13 mouse cellular contexts compared by ENCODE assay signal in genomic region chr11:24099215-24099614, GRCm38 (mm10). TPM values are rescaled to one million over a fixed set of nuclear protein-coding genes. Genes with fewer than 3 reads are reported as not detected.
DNase-seq lines count a peak whose midpoint lies in the region; ATAC-seq and TF ChIP-seq lines count a peak whose summit lies in the region.
"Had no signal": no experiment of that assay in that cellular context is flagged by ENCODE, and none has a peak within 500 bp of the region (broad histone marks: within the 10 kb centered on the region; RNA-seq: fewer than 3 reads in every experiment).

No protein-coding gene starts in this region.

- WGBS in hindbrain, embryonic 13.5 days = 79% methylated on average over 10 of the region's 10 CpGs
- 62% methylated on average over 10 of the region's 10 CpGs for WGBS in liver, embryonic 16.5 days (ENCODE audit: insufficient replicate concordance)

- peak overlapping the region; percentile 48; the same call in 1 of the 2 replicates for H3K27ac ChIP-seq in hindbrain, embryonic 13.5 days
- H3K27ac ChIP-seq in liver, embryonic 16.5 days (ENCODE audit: low read length) = peak overlapping the region; percentile 2; the same call in 1 of the 2 replicates

- no peaks in the 10 kb centered on the region for H3K27me3 ChIP-seq in G1E (ENCODE audit: insufficient read depth, low read length)
- H3K27me3 ChIP-seq in hindbrain, embryonic 13.5 days = no peaks in the 10 kb centered on the region
- no peaks in the 10 kb centered on the region for H3K27me3 ChIP-seq in liver, embryonic 16.5 days (ENCODE audit: control insufficient read depth, insufficient read depth, low read depth, low read length)
- H3K27me3 ChIP-seq: megakaryocyte, embryonic 14.5 days had no signal

- no peaks in the 10 kb centered on the region for H3K9me3 ChIP-seq in G1E (replicated peaks)
- no peaks in the 10 kb centered on the region for H3K9me3 ChIP-seq in hindbrain, embryonic 13.5 days
- H3K9me3 ChIP-seq in liver, embryonic 16.5 days (replicated peaks; ENCODE audit: control insufficient read depth, low read length) = no peaks in the 10 kb centered on the region
- H3K9me3 ChIP-seq: megakaryocyte, embryonic 14.5 days had no signal

- H3K4me1 ChIP-seq in G1E (ENCODE audit: insufficient read depth, low read depth, low read length) = peaks cover 84% of the 10 kb centered on the region
- H3K4me1 ChIP-seq in hindbrain, embryonic 13.5 days (replicated peaks) = peaks cover 93% of the 10 kb centered on the region
- peaks cover 48% of the 10 kb centered on the region for H3K4me1 ChIP-seq in liver, embryonic 16.5 days (ENCODE audit: control insufficient read depth, low read depth, low read length)

- peak overlapping the region; percentile 37 for H3K4me2 ChIP-seq in hindbrain, embryonic 13.5 days
- peak overlapping the region; percentile 36; the same call in 1 of the 2 replicates for H3K4me2 ChIP-seq in liver, embryonic 16.5 days (ENCODE audit: low read depth, low read length)

- peak overlapping the region; percentile 58; the same call in 1 of the 2 replicates for H3K4me3 ChIP-seq in G1E (ENCODE audit: low read depth, low read length)
- H3K4me3 ChIP-seq in hindbrain, embryonic 13.5 days = no peak overlapping the region
- H3K4me3 ChIP-seq in liver, embryonic 16.5 days (ENCODE audit: low read depth, low read length) = no peak overlapping the region
- H3K4me3 ChIP-seq: megakaryocyte, embryonic 14.5 days had no signal

- no peak for ATAC-seq in G1E (ENCODE audit: extremely low read depth, insufficient number of reproducible peaks, low FRiP score, poor library complexity, severe bottlenecking)
- ATAC-seq in common myeloid progenitor, adult 5-6 weeks (replicated peaks; ENCODE audit: low read depth, poor library complexity, severe bottlenecking) = 0 out of 2 replicates have a peak, but pooled peaks have one; percentile 21
- ATAC-seq in hindbrain, embryonic 13.5 days (ENCODE audit: low FRiP score) = no peak
- ATAC-seq in liver, embryonic 16.5 days (ENCODE audit: low read depth) = no peak

- H3K9ac ChIP-seq in hindbrain, embryonic 13.5 days = 0 out of 2 replicates have a peak overlapping the region, but pooled peaks have one; percentile 31
- H3K9ac ChIP-seq in liver, embryonic 16.5 days (ENCODE audit: low read depth, low read length) = no peak overlapping the region

- TF ChIP-seq CTCF in G1E (IDR thresholded peaks at IDR 0.05; ENCODE audit: low read depth, low read length) = no peak

- H3K36me3 ChIP-seq in G1E (replicated peaks) = peaks cover 71% of the 10 kb centered on the region
- H3K36me3 ChIP-seq in hindbrain, embryonic 13.5 days = peaks cover 3% of the 10 kb centered on the region; the same call in 1 of the 2 replicates
- no peaks in the 10 kb centered on the region for H3K36me3 ChIP-seq in liver, embryonic 16.5 days (ENCODE audit: control insufficient read depth, insufficient read depth)

- DNase-seq in G1E (ENCODE audit: low spot score) = no peak
- DNase-seq in right cerebral cortex, postnatal 25 days = no peak
- DNase-seq in frontal cortex, postnatal 14 days (ENCODE audit: low spot score in 2 of 2) = no peak
- DNase-seq in left cerebral cortex, adult 18-20 months (ENCODE audit: low spot score in 2 of 2) = no peak
- DNase-seq: gastrocnemius, postnatal 10 days; heart, postnatal 14 days; kidney, postnatal 25 days; thymus, postnatal 25 days had no signal

RNA-seq across cellular contexts. Expression of gene Bcl11a, which starts 21.4 kb away (rescaled TPM):
- 93.2 and 102 TPM in 2 replicates for total RNA-seq in G1E (2014; fragmentation: Nextera tagmentation)
- 20.6 and 25.4 TPM in 2 replicates for total RNA-seq in G1E (2017)
- 53.5 and 54.9 TPM in 2 replicates for polyA plus RNA-seq in G1E (2012)
- 66.2 and 92.3 TPM in 2 replicates for total RNA-seq in common myeloid progenitor, adult 5-6 weeks (2017)
- polyA plus RNA-seq in hindbrain, embryonic 13.5 days (2015; fragmentation: Nextera tagmentation; extraction: Ambion mirVana) = 116 and 129 TPM in 2 replicates
- 17.7 and 20.9 TPM in 2 replicates for polyA plus RNA-seq in liver, embryonic 16.5 days (2015; fragmentation: Nextera tagmentation; extraction: Ambion mirVana)
- total RNA-seq in left cerebral cortex, adult 18-20 months (2021) = 10 to 100 TPM; 87.2 to 93.6 TPM

RNA-seq across cellular contexts. Expression of gene A830031A19Rik, which starts 24.4 kb away (rescaled TPM):
- total RNA-seq in G1E (2014; fragmentation: Nextera tagmentation) (not detected in 2 replicates), G1E (2017) (0.16 TPM in 1 of 2 replicates, not detected in the other)
- not detected in 2 replicates for polyA plus RNA-seq in G1E (2012)
- total RNA-seq in common myeloid progenitor, adult 5-6 weeks (2017) = not detected in 2 replicates
- polyA plus RNA-seq in hindbrain, embryonic 13.5 days (2015; fragmentation: Nextera tagmentation; extraction: Ambion mirVana) = 0.23 TPM in 1 of 2 replicates, not detected in the other
- polyA plus RNA-seq in liver, embryonic 16.5 days (2015; fragmentation: Nextera tagmentation; extraction: Ambion mirVana) = not detected in 2 replicates
- 1 to 10 TPM; 1.1 to 1.4 TPM for total RNA-seq in left cerebral cortex, adult 18-20 months (2021)
- total RNA-seq: gastrocnemius, postnatal 10 days; heart, postnatal 14 days had no signal
- polyA plus RNA-seq: embryonic facial prominence, embryonic 11.5 days had no signal
